Mouse (Mus musculus): ENCODE results near the gene Xpa.

GRCm38 (mm10) chr4:46164027-46164426, 32.1 kb downstream of the Xpa start:
- no peak for TF ChIP-seq CTCF (IDR thresholded peaks at IDR 0.05)
- TF ChIP-seq EP300 (IDR thresholded peaks at IDR 0.05) = no peak

All from lung, postnatal 0 days (tissue).